Mouse (Mus musculus) c-Kit-positive CD71-positive TER-119-negative erythroid progenitor cells, embryonic 14.5 days (primary cell): ENCODE measurements around the gene Mapk12.
A peak's percentile ranks its signal among the peaks of the same experiment; 100 is the strongest.

Source experiments
- DNase-seq: peaks from one replicate; pipeline ENCODE4 v3.0.0-alpha.2; 2013; ENCODE audit warnings: low read depth

Mapk12 gene

DNA sequence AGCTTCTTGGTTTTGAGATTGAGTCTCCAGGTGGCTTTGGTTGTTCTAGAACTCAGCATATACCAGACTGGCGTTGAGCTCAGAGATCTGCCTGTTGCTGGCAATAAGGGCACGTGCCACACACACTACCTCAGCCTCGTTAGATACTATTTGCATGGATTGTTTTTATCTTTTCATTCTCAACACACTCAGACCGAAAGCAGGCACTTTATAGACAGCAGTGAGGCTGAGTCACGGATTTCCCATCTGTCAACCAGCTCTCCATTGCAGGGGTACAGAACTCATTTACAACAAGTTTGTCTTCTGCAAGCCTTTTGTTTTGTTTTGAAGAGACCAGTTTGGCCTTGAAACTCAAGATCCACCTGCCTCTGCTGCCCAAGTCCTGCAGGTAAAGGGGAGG lies 43.1 kb downstream of the Mapk12 start:
- no peak for DNase-seq

DNA sequence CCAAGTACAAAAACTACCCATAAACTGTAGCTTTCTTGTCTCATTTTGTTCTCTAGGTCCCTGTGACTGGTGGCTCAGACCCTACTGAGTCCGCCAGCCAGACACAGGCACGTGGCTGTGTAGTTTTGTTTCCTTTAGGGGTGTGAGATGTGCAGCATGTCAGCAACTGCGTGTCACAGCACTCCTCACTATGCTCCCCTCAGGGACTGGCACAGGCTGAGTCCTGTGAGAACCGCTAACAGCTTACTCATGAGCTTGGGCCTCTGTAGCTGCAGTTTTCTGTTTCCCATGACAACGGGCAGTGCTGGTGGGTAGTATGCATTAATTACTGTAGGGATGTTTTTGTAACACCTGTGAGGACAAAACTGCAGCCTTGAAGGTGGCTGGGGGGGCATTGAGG lies 48.3 kb downstream of the Mapk12 start:
- no peak for DNase-seq

DNA sequence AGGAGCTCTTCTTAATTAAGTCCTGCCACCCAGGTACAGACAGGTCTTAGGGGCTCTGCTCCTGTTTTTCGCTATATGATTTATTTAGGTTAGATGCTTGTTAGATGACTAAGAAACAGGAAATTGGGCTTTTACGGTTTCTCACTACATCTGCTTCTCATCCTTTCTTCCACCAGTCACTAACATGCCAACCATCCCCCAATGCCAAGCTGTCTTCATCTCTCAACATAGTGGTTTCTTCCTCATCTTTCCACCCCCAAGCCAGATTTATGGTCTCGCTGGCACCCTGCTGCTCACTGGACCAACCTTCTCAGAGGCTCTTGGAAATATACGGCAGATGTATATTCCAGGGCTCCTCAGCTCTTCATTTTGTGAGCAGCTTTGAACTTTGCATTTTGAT lies 49.8 kb downstream of the Mapk12 start:
- DNase-seq = no peak

DNA sequence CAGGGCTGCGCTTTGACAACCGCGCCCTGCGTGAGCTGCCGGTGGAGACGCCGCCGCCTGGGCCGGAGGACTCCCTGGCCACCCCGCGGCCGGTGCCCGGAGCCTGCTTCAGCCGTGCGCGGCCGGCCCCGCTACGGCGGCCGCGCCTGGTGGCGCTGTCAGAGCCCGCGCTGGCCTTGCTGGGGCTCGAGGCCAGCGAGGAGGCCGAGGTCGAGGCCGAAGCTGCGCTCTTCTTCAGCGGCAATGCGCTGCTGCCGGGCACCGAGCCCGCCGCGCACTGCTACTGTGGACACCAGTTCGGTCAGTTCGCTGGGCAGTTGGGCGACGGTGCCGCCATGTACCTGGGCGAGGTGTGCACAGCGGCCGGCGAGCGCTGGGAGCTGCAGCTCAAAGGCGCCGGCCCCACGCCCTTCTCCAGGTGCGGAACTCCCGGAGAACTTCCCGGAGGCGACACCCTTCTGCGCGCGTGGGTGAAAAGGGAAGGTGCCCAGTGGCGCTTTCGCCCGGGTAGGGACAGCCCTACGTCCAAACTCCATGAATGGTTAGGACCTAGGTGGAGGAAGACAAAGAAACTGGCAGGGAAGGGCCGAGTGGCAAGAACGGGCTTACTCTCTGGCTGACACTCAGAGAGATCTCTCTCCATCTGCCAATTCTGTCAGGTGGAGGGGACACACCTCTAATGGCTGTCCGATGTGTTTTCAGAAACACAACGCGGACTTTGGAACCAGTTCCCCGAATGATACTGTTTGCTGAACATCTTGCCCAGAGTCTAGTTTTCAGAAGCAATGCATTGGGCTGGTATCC lies 51.1 kb downstream of the Mapk12 start:
- DNase-seq = no peak

DNA sequence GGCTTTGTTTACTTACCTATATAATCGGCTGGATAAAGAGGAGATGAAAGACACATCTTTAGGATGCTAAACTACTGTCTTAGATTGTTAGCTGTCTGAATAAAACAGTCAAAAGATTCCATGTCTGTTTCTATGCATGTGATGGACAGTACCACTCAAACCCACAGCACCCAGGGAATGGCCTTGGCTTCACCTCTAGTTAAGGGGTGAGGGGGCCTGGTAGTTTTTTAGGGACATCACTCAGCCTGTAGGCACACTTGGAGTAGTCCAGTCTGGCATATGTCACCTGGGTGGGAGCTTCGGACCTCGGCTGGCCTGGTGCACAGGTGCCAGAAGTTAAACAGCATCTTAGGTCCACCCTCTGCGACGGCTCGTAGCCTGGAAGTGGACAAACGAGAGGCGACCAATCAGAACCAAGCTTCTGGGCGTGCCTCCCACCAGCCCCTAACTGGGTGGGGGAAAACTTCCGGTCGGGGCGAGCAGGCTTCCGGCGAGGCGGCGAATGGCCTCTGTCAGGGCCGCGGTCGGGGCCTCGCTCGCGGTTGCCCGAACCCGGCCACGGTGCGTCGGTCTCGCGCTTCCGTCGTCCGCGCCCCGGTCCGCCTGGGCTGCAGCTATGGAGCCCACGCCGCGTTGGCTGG lies 51.8 kb downstream of the Mapk12 start, which contains the start of gene Selenoo:
TSS of gene Selenoo (plus strand) at position 478 of the 641 bp plus-strand sequence.
- DNase-seq = peak; percentile 81

DNA sequence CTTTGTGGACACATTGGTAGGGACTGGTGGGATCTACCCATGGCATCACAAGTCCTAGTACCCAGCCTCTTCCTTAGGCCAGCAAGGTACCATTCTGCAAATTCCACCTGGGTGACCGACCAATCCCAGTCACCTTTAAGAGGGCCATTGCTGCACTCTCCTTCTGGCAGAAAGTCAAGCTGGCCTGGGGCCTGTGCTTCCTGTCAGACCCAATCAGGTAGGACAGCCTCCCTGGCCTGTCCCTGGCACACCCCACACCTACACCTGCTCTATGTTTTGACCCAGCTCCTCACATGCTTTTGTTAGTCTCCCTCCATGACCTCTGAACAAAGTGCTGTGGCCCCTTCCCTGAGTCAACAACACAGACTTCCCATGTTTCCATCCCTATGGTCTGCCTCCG lies 55.7 kb downstream of the Mapk12 start:
- no peak for DNase-seq

DNA sequence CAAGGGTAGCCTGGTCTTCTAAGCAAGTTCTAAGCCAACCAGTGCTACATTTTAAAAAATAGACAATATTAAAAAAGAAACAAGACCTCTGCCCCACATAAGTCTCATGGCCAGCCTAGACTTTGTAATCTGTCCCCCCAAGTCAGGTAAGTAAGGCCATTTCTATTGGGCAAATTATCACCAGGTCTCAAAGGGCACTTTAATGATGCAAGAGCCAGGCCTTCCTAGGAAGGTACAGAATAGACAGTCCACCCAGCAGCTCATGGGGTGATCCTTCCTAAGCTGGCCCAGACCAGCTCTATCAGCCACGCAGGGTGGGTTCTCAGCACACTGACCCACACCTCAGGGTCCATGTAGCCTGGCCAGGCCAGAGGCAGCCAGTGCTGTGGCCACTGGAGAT lies 56.6 kb downstream of the Mapk12 start:
- DNase-seq = no peak
